Mouse (Mus musculus) embryonic facial prominence, embryonic 14.5 days (tissue): ENCODE measurements around the gene Hbb-bh1. TPM values are rescaled to one million over a fixed set of nuclear protein-coding genes. Genes with fewer than 3 reads are reported as not detected.
"Not testable (repeated sequence)": the region's sequence is repeated elsewhere in the genome, so short reads cannot be mapped to it uniquely, and the experiment has no call there.

Source experiments
- ATAC-seq: fragments of 200-750 bp; cut with Nextera tagmentation; 2 replicates; pipeline ENCODE4 v1.8.0; 2017; ENCODE audit warnings: low read depth, moderate number of reproducible peaks, moderate TSS enrichment
- DNase-seq: peaks from one replicate; pipeline ENCODE4 v3.0.0-alpha.2; 2015; ENCODE audit warnings: low spot score
- H3K27ac ChIP-seq: fragments of 300-500 bp; sonication (generic); replicated peaks from 2 replicates; pipeline ENCODE4 v1.5.1; 2014; ENCODE audit warnings: low read depth, mild to moderate bottlenecking, low read length, moderate library complexity
- H3K27me3 ChIP-seq: fragments of 300-500 bp; sonication (generic); replicated peaks from 2 replicates; pipeline ENCODE4 v1.6.1; 2014; ENCODE audit warnings: low read length; ENCODE audit not compliant: control insufficient read depth, insufficient read depth
- H3K36me3 ChIP-seq: fragments of 300-500 bp; sonication (generic); 2 replicates; pipeline ENCODE4 v1.6.1; 2014; ENCODE audit warnings: low read length, mixed read lengths; ENCODE audit not compliant: control insufficient read depth, insufficient read depth
- H3K4me1 ChIP-seq: fragments of 300-500 bp; sonication (generic); 2 replicates; pipeline ENCODE4 v1.6.1; 2014; ENCODE audit warnings: antibody characterized with exemption, low read length; ENCODE audit not compliant: control insufficient read depth, insufficient read depth
- H3K4me2 ChIP-seq: fragments of 300-500 bp; sonication (generic); 2 replicates; pipeline ENCODE4 v1.6.1; 2014; ENCODE audit warnings: low read depth, mild to moderate bottlenecking, low read length, moderate library complexity, mixed read lengths
- H3K4me3 ChIP-seq: fragments of 300-500 bp; sonication (generic); 2 replicates; pipeline ENCODE4 v1.5.1; 2014; ENCODE audit warnings: low read depth, mild to moderate bottlenecking, low read length
- H3K9ac ChIP-seq: fragments of 300-500 bp; sonication (generic); 2 replicates; pipeline ENCODE4 v1.6.1; 2014; ENCODE audit warnings: low read depth, mild to moderate bottlenecking, low read length, moderate library complexity, mixed read lengths
- H3K9me3 ChIP-seq: fragments of 300-500 bp; sonication (generic); 2 replicates; pipeline ENCODE4 v1.6.1; 2016; ENCODE audit warnings: low read length; ENCODE audit not compliant: control insufficient read depth
- WGBS: fragments of 180-500 bp; shearing (Covaris S2); extraction: QIAGEN DNeasy Blood & Tissue Kit; methylation state at CpG from one replicate; pipeline ENCODE4 v1.1.7; 2014; 5-methylcytosine and 5-hydroxymethylcytosine counted together
- polyA plus RNA-seq: library from polyadenylated mRNA; unstranded; fragments of >200 nt; fragmentation: Nextera tagmentation; extraction: Ambion mirVana; gene quantifications from 2 replicates; pipeline ENCODE4 v1.2.1, GENCODE M21; 2014

Gene Hbb-bh1
- polyA plus RNA-seq, 1 experiment from 2014 or later: 3.6 TPM

GRCm38 (mm10) chr7:103825536-103826254, 17.3 kb downstream of the Hbb-bh1 start:
- H3K4me2 ChIP-seq: no peak overlapping the region
- no peak overlapping the region for H3K4me3 ChIP-seq
- no peak for ATAC-seq
- H3K9me3 ChIP-seq: no peaks in the 10 kb centered on the region
- no peak overlapping the region for H3K27ac ChIP-seq
- no peak for DNase-seq
- no peaks in the 10 kb centered on the region for H3K27me3 ChIP-seq
- H3K9ac ChIP-seq: no peak overlapping the region
- no peaks in the 10 kb centered on the region for H3K36me3 ChIP-seq
- 85% methylated on average over 3 of the region's 3 CpGs for WGBS
- H3K4me1 ChIP-seq: no peaks in the 10 kb centered on the region

- WGBS: 82% methylated on average over 2 of the region's 2 CpGs
- no peak for ATAC-seq
- H3K27ac ChIP-seq: no peak overlapping the region
- no peak overlapping the region for H3K9ac ChIP-seq
- H3K4me3 ChIP-seq: no peak overlapping the region
- no peaks in the 10 kb centered on the region for H3K4me1 ChIP-seq
- H3K36me3 ChIP-seq: no peaks in the 10 kb centered on the region
- DNase-seq: no peak
- no peak overlapping the region for H3K4me2 ChIP-seq
- no peaks in the 10 kb centered on the region for H3K27me3 ChIP-seq
- H3K9me3 ChIP-seq: no peaks in the 10 kb centered on the region
Observed at GRCm38 (mm10) chr7:103824597-103824996, 18.4 kb downstream of the Hbb-bh1 start.

DNA sequence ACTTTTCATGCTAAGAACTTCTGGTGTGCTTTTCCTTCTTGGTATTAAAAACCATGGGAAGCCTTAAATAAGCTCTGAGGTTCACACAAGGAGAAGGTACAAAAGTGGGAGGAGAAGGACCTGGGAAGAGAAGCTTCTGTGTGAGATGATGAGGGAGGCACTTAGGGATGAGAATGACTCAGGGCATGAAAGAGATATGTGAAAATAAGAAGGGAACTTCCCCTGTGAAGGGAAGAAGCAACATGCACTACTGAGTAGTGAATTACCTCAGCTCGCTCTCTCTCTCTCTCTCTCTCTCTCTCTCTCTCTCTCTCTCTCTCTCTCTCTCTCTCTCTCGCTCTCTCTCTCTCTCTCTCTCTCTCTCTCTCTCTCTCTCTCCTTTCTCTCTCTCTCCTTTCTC, 27.9 kb downstream of the Hbb-bh1 start:
- H3K36me3 ChIP-seq, H3K4me1 ChIP-seq, H3K27me3 ChIP-seq, H3K9me3 ChIP-seq, ATAC-seq, H3K4me3 ChIP-seq, H3K9ac ChIP-seq, DNase-seq, H3K27ac ChIP-seq, H3K4me2 ChIP-seq: not testable (repeated sequence)
- WGBS: no CpG with 5 or more reads among the region's 2 CpGs

DNA sequence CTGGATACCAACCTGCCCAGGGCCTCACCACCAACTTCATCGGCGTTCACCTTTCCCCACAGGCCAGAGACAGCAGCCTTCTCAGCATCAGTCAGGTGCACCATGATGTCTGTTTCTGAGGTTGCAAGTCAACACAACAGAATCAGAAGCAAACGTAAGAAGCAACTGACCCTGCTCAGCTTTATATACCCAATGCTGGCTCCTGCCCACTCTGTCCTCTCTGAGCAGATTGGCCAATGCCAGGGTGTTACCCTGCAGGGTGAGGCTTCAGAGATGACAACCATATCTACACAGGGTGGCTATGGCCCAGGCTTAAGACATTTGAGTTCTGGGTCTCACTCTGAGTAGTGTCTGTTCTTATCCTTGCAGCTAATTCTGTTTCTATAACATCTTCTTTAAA, 29.2 kb downstream of the Hbb-bh1 start, which contains the start of gene Hbb-bt:
Gene Hbb-bt (minus strand): TSS at position 231 of the 400 bp plus-strand sequence.
- Histone ChIP-seq H3K9me3 (no peaks in the 10 kb centered on the region), H3K27ac (no peak within 1 kb of the TSS), H3K9ac (no peak within 1 kb of the TSS), H3K27me3 (no peaks in the 10 kb centered on the region), H3K4me1 (no peaks in the 10 kb centered on the region), H3K36me3 (no peaks in the 10 kb centered on the region), H3K4me2 (no peak within 1 kb of the TSS), H3K4me3 (no peak within 1 kb of the TSS)
- 79% methylated on average over 1 of the region's 3 CpGs for WGBS
- no peak for DNase-seq
- ATAC-seq: no peak

DNA sequence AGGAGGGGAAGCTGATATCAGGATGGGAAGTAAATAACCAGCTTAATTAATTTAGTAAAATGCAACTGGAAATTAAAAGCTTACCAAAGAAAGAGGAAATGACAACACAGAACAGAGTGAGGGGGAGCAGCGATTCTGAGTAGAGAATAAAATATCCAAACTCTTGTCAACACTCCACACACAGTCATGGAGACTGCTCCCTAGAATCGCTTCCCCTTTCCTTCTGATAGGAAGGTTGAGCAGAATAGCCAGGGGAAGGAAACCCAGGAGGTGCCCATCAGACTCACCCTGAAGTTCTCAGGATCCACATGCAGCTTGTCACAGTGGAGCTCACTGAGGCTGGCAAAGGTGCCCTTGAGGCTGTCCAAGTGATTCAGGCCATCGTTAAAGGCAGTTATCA, 29.8 kb downstream of the Hbb-bh1 start:
- H3K27me3 ChIP-seq, H3K4me3 ChIP-seq, H3K4me1 ChIP-seq, H3K9ac ChIP-seq, H3K4me2 ChIP-seq, ATAC-seq, H3K9me3 ChIP-seq, H3K36me3 ChIP-seq, DNase-seq, H3K27ac ChIP-seq: not testable (repeated sequence)
- WGBS: no CpG with 5 or more reads among the region's 3 CpGs

DNA sequence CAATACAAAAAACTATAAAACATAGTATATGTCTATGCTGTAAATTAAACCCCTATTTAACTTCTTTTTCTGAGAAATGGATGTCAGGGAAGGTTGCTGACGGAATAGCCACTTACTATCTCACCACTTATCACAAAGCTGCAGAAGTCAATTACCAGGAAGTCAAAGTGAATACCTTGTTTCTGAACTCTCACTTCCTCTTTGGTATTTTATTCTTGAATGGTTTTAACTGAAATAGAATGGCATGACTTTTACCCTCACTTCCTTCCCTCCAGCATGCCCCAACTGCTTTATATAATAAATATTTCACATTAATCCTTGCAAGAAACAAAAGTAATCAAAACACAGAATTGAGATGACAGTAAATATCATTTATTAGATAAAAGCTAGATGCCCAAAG, 30.8 kb downstream of the Hbb-bh1 start:
- 60% methylated on average over 1 of the region's 1 CpGs for whole genome bisulfite sequencing
- H3K4me1 ChIP-seq: no peaks in the 10 kb centered on the region
- ATAC-seq (no peak), DNase-seq (no peak)
- H3K36me3 ChIP-seq: no peaks in the 10 kb centered on the region
- no peak overlapping the region for H3K27ac ChIP-seq
- H3K27me3 ChIP-seq: no peaks in the 10 kb centered on the region
- no peak overlapping the region for H3K4me3 ChIP-seq
- H3K9ac ChIP-seq: no peak overlapping the region
- H3K4me2 ChIP-seq: no peak overlapping the region
- no peaks in the 10 kb centered on the region for H3K9me3 ChIP-seq

GRCm38 (mm10) chr7:103811223-103811845, 31.6 kb downstream of the Hbb-bh1 start:
- ATAC-seq (no peak), DNase-seq (no peak)
- no peak overlapping the region for H3K27ac ChIP-seq
- H3K4me3 ChIP-seq: no peak overlapping the region
- H3K4me2 ChIP-seq: no peak overlapping the region
- H3K4me1 ChIP-seq: no peaks in the 10 kb centered on the region
- H3K9ac ChIP-seq: no peak overlapping the region
- H3K9me3 ChIP-seq: no peaks in the 10 kb centered on the region
- H3K27me3 ChIP-seq: no peaks in the 10 kb centered on the region
- WGBS: 93% methylated on average over 1 of the region's 1 CpGs
- no peaks in the 10 kb centered on the region for H3K36me3 ChIP-seq

- Histone ChIP-seq H3K36me3 (no peaks in the 10 kb centered on the region), H3K4me3 (no peak overlapping the region), H3K9ac (no peak overlapping the region), H3K4me1 (no peaks in the 10 kb centered on the region), H3K4me2 (no peak overlapping the region), H3K27ac (no peak overlapping the region), H3K9me3 (no peaks in the 10 kb centered on the region), H3K27me3 (no peaks in the 10 kb centered on the region)
- 68% methylated on average over 3 of the region's 3 CpGs for WGBS
- ATAC-seq (no peak), DNase-seq (no peak)
Observed at GRCm38 (mm10) chr7:103810746-103811145, 32.2 kb downstream of the Hbb-bh1 start.

GRCm38 (mm10) chr7:103810296-103810695, 32.7 kb downstream of the Hbb-bh1 start:
- 87% methylated on average over 1 of the region's 1 CpGs for WGBS
- ATAC-seq (no peak), DNase-seq (no peak)
- no peaks in the 10 kb centered on the region for H3K4me1 ChIP-seq
- no peaks in the 10 kb centered on the region for H3K27me3 ChIP-seq
- no peaks in the 10 kb centered on the region for H3K9me3 ChIP-seq
- H3K27ac ChIP-seq: no peak overlapping the region
- no peak overlapping the region for H3K4me3 ChIP-seq
- no peaks in the 10 kb centered on the region for H3K36me3 ChIP-seq
- H3K9ac ChIP-seq: no peak overlapping the region
- no peak overlapping the region for H3K4me2 ChIP-seq
